In the genomic region with DNA sequence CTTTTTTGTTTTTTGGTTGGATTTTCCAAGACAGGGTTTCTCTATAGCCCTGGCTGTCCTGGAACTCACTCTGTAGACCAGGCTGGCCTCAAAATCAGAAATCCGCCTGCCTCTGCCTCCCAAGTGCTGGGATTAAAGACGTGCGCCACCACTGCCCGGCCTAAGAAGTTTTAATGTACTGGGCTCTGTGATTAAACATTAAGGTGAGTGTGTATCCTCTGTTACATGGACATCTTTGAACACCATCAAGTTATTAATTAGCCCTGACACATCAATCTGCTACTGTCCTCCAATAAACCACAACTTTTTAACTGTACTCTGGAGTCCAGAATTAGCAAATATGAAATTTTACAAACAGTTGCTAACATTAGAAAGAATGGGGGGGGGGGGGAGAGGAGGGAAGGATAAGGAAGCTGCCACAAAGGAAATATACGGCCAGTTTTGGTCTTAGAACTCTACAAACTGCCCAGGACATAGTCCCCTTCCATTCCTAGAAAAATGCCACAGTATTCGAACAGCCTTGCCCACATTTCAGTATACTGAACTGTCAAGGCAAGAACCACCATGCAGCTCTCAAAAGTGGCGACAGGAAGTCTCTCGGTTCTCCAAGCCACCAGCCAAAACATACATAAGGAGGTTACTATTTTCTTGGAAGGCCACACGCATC, we compare ENCODE assay signal across 8 mouse cellular contexts. TPM values are rescaled to one million over a fixed set of nuclear protein-coding genes. Genes with fewer than 3 reads are reported as not detected.
DNase-seq lines count a peak whose midpoint lies in the region; ATAC-seq and TF ChIP-seq lines count a peak whose summit lies in the region.

No protein-coding gene starts in this region.

- H3K4me2 ChIP-seq in neural tube, embryonic 11.5 days (ENCODE audit: low read depth): 0 out of 2 replicates have a peak overlapping the region, but pooled peaks have one; percentile 12

- no peaks in the 10 kb centered on the region for H3K4me1 ChIP-seq in neural tube, embryonic 11.5 days (ENCODE audit: control insufficient read depth, insufficient read depth, low read length)
- H3K4me1 ChIP-seq in limb, embryonic 10.5 days: peaks cover 13% of the 10 kb centered on the region
- no peaks in the 10 kb centered on the region for H3K4me1 ChIP-seq in small intestine, adult 2 months (ENCODE audit: control insufficient read depth, insufficient read depth, insufficient read length, low read length)

- H3K9ac ChIP-seq in neural tube, embryonic 11.5 days (ENCODE audit: low read length): no peak overlapping the region

- ATAC-seq in frontal cortex, adult (ENCODE audit: low TSS enrichment): peak; percentile 15; the same call in 1 of the 2 replicates
- no peak for ATAC-seq in neural tube, embryonic 11.5 days (ENCODE audit: insufficient read depth, low FRiP score, low TSS enrichment)

- H3K9me3 ChIP-seq in neural tube, embryonic 11.5 days (ENCODE audit: control insufficient read depth, low read length): no peaks in the 10 kb centered on the region
- no peaks in the 10 kb centered on the region for H3K9me3 ChIP-seq in limb, embryonic 10.5 days (replicated peaks)

- H3K27ac ChIP-seq in neural tube, embryonic 11.5 days (ENCODE audit: low read depth, low read length): no peak overlapping the region
- H3K27ac ChIP-seq in limb, embryonic 10.5 days: no peak overlapping the region
- peak overlapping the region; percentile 59; the same call in 1 of the 2 replicates for H3K27ac ChIP-seq in small intestine, adult 2 months (ENCODE audit: insufficient read depth, low read depth, low read length)

- TF ChIP-seq POLR2A in small intestine, adult 2 months (IDR thresholded peaks at IDR 0.05; ENCODE audit: low read depth, low read length): no peak

- no peak for TF ChIP-seq CTCF in small intestine, adult 2 months (IDR thresholded peaks at IDR 0.05; ENCODE audit: extremely low read depth, insufficient read length, insufficient replicate concordance, low read depth, low read length)

- DNase-seq in frontal cortex, adult 2 months (ENCODE audit: extremely low spot score in 1 of 2, low spot score in 1 of 2): no peak
- no peak for DNase-seq in neural tube, embryonic 11.5 days (ENCODE audit: low spot score)
- DNase-seq in neural tube, embryonic 10.5 days (ENCODE audit: extremely low spot score, low spot score): no peak
- DNase-seq in limb, embryonic 10.5 days (ENCODE audit: low spot score): no peak
- DNase-seq in right cerebral cortex, postnatal 14 days: no peak
- DNase-seq in adrenal gland, postnatal 14 days: no peak

- no peaks in the 10 kb centered on the region for H3K27me3 ChIP-seq in neural tube, embryonic 11.5 days (ENCODE audit: control insufficient read depth, insufficient read depth, low read length)
- H3K27me3 ChIP-seq in limb, embryonic 10.5 days (ENCODE audit: low read depth, poor library complexity, severe bottlenecking): no peaks in the 10 kb centered on the region
- no peaks in the 10 kb centered on the region for H3K27me3 ChIP-seq in small intestine, adult 2 months (ENCODE audit: control insufficient read depth, insufficient read depth, low read length)

- peak overlapping the region; percentile 68; the same call in 1 of the 2 replicates for H3K4me3 ChIP-seq in neural tube, embryonic 11.5 days (ENCODE audit: low read depth, low read length)
- peak overlapping the region; percentile 90 for H3K4me3 ChIP-seq in limb, embryonic 10.5 days
- H3K4me3 ChIP-seq in small intestine, adult 2 months (ENCODE audit: low read depth, low read length): peak overlapping the region; percentile 89

- no peaks in the 10 kb centered on the region for H3K36me3 ChIP-seq in neural tube, embryonic 11.5 days (ENCODE audit: control insufficient read depth, insufficient read depth, low read length)
- no peaks in the 10 kb centered on the region for H3K36me3 ChIP-seq in limb, embryonic 10.5 days
- no peaks in the 10 kb centered on the region for H3K36me3 ChIP-seq in small intestine, adult 2 months (ENCODE audit: control insufficient read depth, insufficient read depth, low read length)

- 80% methylated on average over 9 of the region's 9 CpGs for WGBS in neural tube, embryonic 11.5 days
- WGBS in limb, embryonic 10.5 days: 73% methylated on average over 9 of the region's 9 CpGs
- WGBS in small intestine, adult 2 months: 41% methylated on average over 9 of the region's 9 CpGs

RNA-seq across cellular contexts. Expression of a gene that starts 1.4 kb away (rescaled TPM):
- polyA plus RNA-seq in frontal cortex, adult 2 months (2012; rRNA removed): 7.7 and 8.6 TPM in 2 replicates
- 10.2 and 11.9 TPM in 2 replicates for polyA plus RNA-seq in neural tube, embryonic 11.5 days (2014; fragmentation: Nextera tagmentation; extraction: Ambion mirVana)
- polyA plus RNA-seq in limb, embryonic 10.5 days (2016; fragmentation: Nextera tagmentation; extraction: Ambion mirVana): 8.6 and 10.6 TPM in 2 replicates
- 7.0 and 8.9 TPM in 2 replicates for polyA plus RNA-seq in small intestine, adult 2 months (2012; rRNA removed)
- 7.8 and 11.8 TPM in 2 replicates for total RNA-seq in adrenal gland, postnatal 14 days (2021)

RNA-seq across cellular contexts. Expression of a gene that starts 20.8 kb away (rescaled TPM):
- polyA plus RNA-seq in frontal cortex, adult 2 months (2012; rRNA removed): 12.9 TPM in 2 replicates
- polyA plus RNA-seq in neural tube, embryonic 11.5 days (2014; fragmentation: Nextera tagmentation; extraction: Ambion mirVana): 14.8 and 17.9 TPM in 2 replicates
- 12.8 and 13.7 TPM in 2 replicates for polyA plus RNA-seq in limb, embryonic 10.5 days (2016; fragmentation: Nextera tagmentation; extraction: Ambion mirVana)
- 6.8 and 10.2 TPM in 2 replicates for polyA plus RNA-seq in small intestine, adult 2 months (2012; rRNA removed)
- total RNA-seq in adrenal gland, postnatal 14 days (2021): 15.0 and 15.4 TPM in 2 replicates

RNA-seq across cellular contexts. Expression of a gene that starts 22.3 kb away (rescaled TPM):
- not detected in 2 replicates for polyA plus RNA-seq in frontal cortex, adult 2 months (2012; rRNA removed)
- 0.13 and 0.39 TPM in 2 replicates for polyA plus RNA-seq in neural tube, embryonic 11.5 days (2014; fragmentation: Nextera tagmentation; extraction: Ambion mirVana)
- polyA plus RNA-seq in limb, embryonic 10.5 days (2016; fragmentation: Nextera tagmentation; extraction: Ambion mirVana): 0.18 and 0.35 TPM in 2 replicates
- 0.13 TPM in 1 of 2 replicates, not detected in the other for polyA plus RNA-seq in small intestine, adult 2 months (2012; rRNA removed)
- total RNA-seq in adrenal gland, postnatal 14 days (2021): 0.15 and 0.23 TPM in 2 replicates

RNA-seq across cellular contexts. Expression of a gene that starts 38.6 kb away (rescaled TPM):
- 35.6 and 39.1 TPM in 2 replicates for polyA plus RNA-seq in frontal cortex, adult 2 months (2012; rRNA removed)
- 28.8 and 29.9 TPM in 2 replicates for polyA plus RNA-seq in neural tube, embryonic 11.5 days (2014; fragmentation: Nextera tagmentation; extraction: Ambion mirVana)
- 54.6 and 55.3 TPM in 2 replicates for polyA plus RNA-seq in limb, embryonic 10.5 days (2016; fragmentation: Nextera tagmentation; extraction: Ambion mirVana)
- polyA plus RNA-seq in small intestine, adult 2 months (2012; rRNA removed): 20.7 and 27.1 TPM in 2 replicates
- total RNA-seq in adrenal gland, postnatal 14 days (2021): 17.7 and 26.5 TPM in 2 replicates

RNA-seq across cellular contexts. Expression of a gene that starts 40.7 kb away (rescaled TPM):
- 2.0 and 2.5 TPM in 2 replicates for polyA plus RNA-seq in frontal cortex, adult 2 months (2012; rRNA removed)
- polyA plus RNA-seq in neural tube, embryonic 11.5 days (2014; fragmentation: Nextera tagmentation; extraction: Ambion mirVana): 7.5 and 8.3 TPM in 2 replicates
- 0.73 and 1.4 TPM in 2 replicates for polyA plus RNA-seq in limb, embryonic 10.5 days (2016; fragmentation: Nextera tagmentation; extraction: Ambion mirVana)
- 1.0 and 1.7 TPM in 2 replicates for polyA plus RNA-seq in small intestine, adult 2 months (2012; rRNA removed)
- total RNA-seq in adrenal gland, postnatal 14 days (2021): 18.7 and 24.2 TPM in 2 replicates
